Mouse (Mus musculus) liver, embryonic 11.5 days (tissue): ENCODE measurements around the gene Pttg1ip. TPM values are rescaled to one million over a fixed set of nuclear protein-coding genes. Genes with fewer than 3 reads are reported as not detected.

Experiments
- ATAC-seq: fragments of 200-750 bp; cut with Nextera tagmentation; replicated peaks from 2 replicates; pipeline ENCODE4 v1.8.0; 2017; ENCODE audit warnings: moderate number of reproducible peaks, mild to moderate bottlenecking, moderate TSS enrichment, moderate library complexity; ENCODE audit not compliant: low FRiP score
- DNase-seq: peaks from one replicate; pipeline ENCODE4 v3.0.0-alpha.2; 2017; ENCODE audit warnings: low spot score
- H3K27ac ChIP-seq: fragments of 300-500 bp; sonication (generic); 2 replicates; pipeline ENCODE4 v1.5.1; 2014; ENCODE audit warnings: mild to moderate bottlenecking, low read depth, low read length, control low read depth
- H3K27me3 ChIP-seq: fragments of 300-500 bp; sonication (generic); replicated peaks from 2 replicates; pipeline ENCODE4 v1.6.1; 2014; ENCODE audit warnings: low read length, mixed read lengths; ENCODE audit not compliant: control insufficient read depth, insufficient read depth
- H3K36me3 ChIP-seq: fragments of 300-500 bp; sonication (generic); 2 replicates; pipeline ENCODE4 v1.6.1; 2014; ENCODE audit warnings: mild to moderate bottlenecking, low read length, moderate library complexity, mixed read lengths; ENCODE audit not compliant: control insufficient read depth, insufficient read depth
- H3K4me1 ChIP-seq: fragments of 300-500 bp; sonication (generic); replicated peaks from 2 replicates; pipeline ENCODE4 v1.6.1; 2014; ENCODE audit warnings: low read length, mixed read lengths; ENCODE audit not compliant: control insufficient read depth, insufficient read depth
- H3K4me2 ChIP-seq: fragments of 300-500 bp; sonication (generic); 2 replicates; pipeline ENCODE4 v1.6.1; 2014; ENCODE audit warnings: mild to moderate bottlenecking, control low read depth, moderate library complexity
- H3K4me3 ChIP-seq: fragments of 300-500 bp; sonication (generic); 2 replicates; pipeline ENCODE4 v1.5.1; 2014; ENCODE audit warnings: low read depth, low read length, control low read depth
- H3K9ac ChIP-seq: fragments of 300-500 bp; sonication (generic); 2 replicates; pipeline ENCODE4 v1.6.1; 2014; ENCODE audit warnings: low read depth, low read length, control low read depth
- H3K9me3 ChIP-seq: fragments of 300-500 bp; sonication (generic); 2 replicates; pipeline ENCODE4 v1.6.1; 2016; ENCODE audit warnings: low read length, inconsistent platforms, mixed read lengths; ENCODE audit not compliant: control insufficient read depth
- WGBS: fragments of 180-500 bp; shearing (Covaris S2); extraction: QIAGEN DNeasy Blood & Tissue Kit; methylation state at CpG from one replicate; pipeline ENCODE4 v1.1.7; 2014; 5-methylcytosine and 5-hydroxymethylcytosine counted together
- polyA plus RNA-seq: library from polyadenylated mRNA; unstranded; fragments of >200 nt; fragmentation: Nextera tagmentation; extraction: Ambion mirVana; gene quantifications from 2 replicates; pipeline ENCODE4 v1.2.1, GENCODE M21; 2014

Gene Pttg1ip
- polyA plus RNA-seq, 1 experiment from 2014 or later: 94.0 TPM

DNA sequence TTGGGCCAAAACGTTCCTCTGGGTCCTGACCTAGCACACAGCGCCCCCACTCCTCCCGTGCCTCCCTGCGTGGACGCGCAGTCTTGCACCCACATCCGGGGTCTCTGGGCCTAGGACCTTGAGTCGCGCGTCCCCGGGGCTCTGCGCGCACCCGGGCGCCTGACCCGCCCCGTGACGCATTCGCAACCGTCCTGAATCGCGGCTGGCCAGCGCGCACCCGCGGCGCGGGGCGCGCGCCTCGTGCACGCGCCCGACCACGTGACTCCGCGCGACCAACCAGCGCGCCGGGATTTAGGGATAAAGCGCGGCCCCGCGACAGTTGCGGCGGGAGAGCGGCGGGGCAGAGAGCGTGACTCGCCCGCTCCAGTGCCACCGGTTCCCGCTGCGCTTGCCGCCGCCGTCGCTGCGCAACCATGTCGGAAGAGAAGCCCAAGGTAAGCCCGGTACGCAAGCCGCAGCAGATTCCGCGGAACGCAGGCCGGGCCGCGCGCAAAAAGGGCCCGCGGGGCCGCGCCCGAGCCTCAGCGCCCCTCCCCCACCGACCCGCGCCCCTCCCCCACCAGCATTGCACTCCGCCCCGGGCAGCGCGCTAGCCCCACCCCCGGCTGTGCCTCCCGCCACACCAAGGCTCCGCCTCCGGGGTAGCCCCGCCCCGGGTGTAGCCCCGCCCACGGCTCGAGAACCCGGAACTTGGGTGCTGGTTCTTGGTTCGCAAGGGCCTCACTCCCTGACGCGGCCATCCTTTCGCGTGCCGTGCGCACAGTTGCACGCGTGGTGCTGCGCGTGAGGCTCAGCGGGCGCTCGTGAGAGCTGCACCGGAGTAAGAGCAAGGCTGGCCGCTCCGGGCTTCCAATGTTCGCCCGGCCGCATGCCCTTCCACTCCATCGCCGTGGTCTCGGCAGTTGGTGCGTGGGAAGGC is 24.6 kb downstream of the Pttg1ip start, which contains the start of the genes Sumo3 and Gm49325:
Gene Sumo3 (plus strand): TSS at position 190 of the 919 bp plus-strand sequence.
Gene Gm49325 (plus strand): TSS at position 290 of the 919 bp plus-strand sequence.
- peak within 1 kb of the TSS; percentile 97 for H3K4me2 ChIP-seq
- peaks cover 13% of the 10 kb centered on the region for H3K4me1 ChIP-seq
- DNase-seq: peak; percentile 99
- WGBS: under 1% methylated on average over 119 of the region's 119 CpGs
- H3K27me3 ChIP-seq: no peaks in the 10 kb centered on the region
- peak within 1 kb of the TSS; percentile 94 for H3K9ac ChIP-seq
- H3K27ac ChIP-seq: peak within 1 kb of the TSS; percentile 98
- peak; percentile 87 for ATAC-seq
- H3K9me3 ChIP-seq: no peaks in the 10 kb centered on the region
- H3K36me3 ChIP-seq: peaks cover 20% of the 10 kb centered on the region
- peak within 1 kb of the TSS; percentile 85 for H3K4me3 ChIP-seq

DNA sequence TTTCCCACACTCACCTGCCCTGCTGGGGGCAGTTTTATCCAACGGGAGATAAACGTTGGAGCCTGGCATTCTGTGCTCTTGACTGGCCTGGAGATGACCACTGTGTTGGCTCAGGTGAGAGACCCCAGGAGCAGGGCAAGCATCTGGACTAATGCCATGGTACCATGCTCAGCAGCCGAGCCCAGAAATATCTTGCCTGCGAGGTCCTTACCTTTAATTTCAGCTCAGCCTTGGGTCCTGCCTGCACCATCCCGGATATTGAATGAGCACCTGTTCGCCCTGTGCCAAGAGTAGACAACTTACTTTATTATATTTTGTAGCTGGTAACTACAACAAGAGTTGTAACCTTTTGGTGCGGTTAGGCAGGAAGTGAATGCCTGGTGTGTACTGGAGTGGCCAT is 25.3 kb downstream of the Pttg1ip start:
- ATAC-seq (peak; percentile 21), DNase-seq (no peak)
- peaks cover 13% of the 10 kb centered on the region for H3K4me1 ChIP-seq
- H3K9me3 ChIP-seq: no peaks in the 10 kb centered on the region
- peak overlapping the region; percentile 85 for H3K4me3 ChIP-seq
- H3K27ac ChIP-seq: peak overlapping the region; percentile 98
- H3K27me3 ChIP-seq: no peaks in the 10 kb centered on the region
- H3K9ac ChIP-seq: peak overlapping the region; percentile 94
- H3K36me3 ChIP-seq: peaks cover 24% of the 10 kb centered on the region
- WGBS: 22% methylated on average over 7 of the region's 7 CpGs
- H3K4me2 ChIP-seq: peak overlapping the region; percentile 97

DNA sequence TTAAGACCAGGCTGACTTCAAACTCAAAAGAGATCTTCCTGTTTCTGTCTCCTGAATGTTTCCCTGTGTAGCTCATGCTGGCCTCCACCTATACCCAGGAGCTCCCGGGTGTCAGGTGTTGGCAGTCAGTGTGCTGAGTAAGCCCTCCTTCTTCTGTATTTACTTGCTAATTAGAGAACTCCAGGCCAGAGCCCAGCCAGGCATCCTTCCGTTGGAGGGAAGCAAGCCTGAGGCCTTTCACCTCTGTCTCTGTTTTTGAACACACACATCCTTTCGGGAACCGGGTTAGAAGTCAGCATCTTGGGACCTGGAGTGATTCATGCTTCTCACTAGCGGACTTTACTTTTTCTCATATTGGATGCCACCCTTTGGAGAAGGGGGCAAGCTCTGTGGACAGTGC is 25.9 kb downstream of the Pttg1ip start:
- Histone ChIP-seq H3K4me1 (peaks cover 13% of the 10 kb centered on the region), H3K27ac (peak overlapping the region; percentile 98; the same call in 1 of the 2 replicates), H3K36me3 (peaks cover 24% of the 10 kb centered on the region), H3K4me3 (peak overlapping the region; percentile 85), H3K4me2 (peak overlapping the region; percentile 97), H3K27me3 (no peaks in the 10 kb centered on the region), H3K9ac (peak overlapping the region; percentile 94), H3K9me3 (no peaks in the 10 kb centered on the region)
- WGBS: 62% methylated on average over 5 of the region's 5 CpGs
- DNase-seq (no peak), ATAC-seq (no peak)

DNA sequence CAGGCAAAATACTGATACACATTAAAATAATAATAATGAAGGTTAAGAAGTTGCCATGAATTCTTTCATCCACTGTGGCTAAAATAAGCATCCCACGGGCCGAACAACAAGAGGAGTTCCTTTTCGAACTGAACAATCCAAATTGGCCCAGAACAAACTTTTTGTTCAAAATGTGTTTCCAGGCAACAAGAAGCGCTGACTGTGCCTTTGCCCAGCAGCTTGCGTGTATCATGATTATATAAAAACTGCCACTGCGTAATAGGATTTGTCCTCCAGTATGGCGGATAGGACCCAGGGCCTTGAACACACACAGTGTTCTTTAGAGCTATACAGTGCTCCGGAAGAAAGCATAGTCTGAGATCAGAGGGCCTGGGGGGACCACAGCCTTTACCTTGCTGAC is 27.1 kb downstream of the Pttg1ip start:
- DNase-seq (no peak), ATAC-seq (no peak)
- Histone ChIP-seq H3K36me3 (peaks cover 31% of the 10 kb centered on the region), H3K9ac (no peak overlapping the region), H3K4me2 (no peak overlapping the region), H3K4me3 (no peak overlapping the region), H3K4me1 (peaks cover 13% of the 10 kb centered on the region), H3K27ac (no peak overlapping the region), H3K27me3 (no peaks in the 10 kb centered on the region), H3K9me3 (no peaks in the 10 kb centered on the region)
- WGBS: 90% methylated on average over 8 of the region's 8 CpGs

DNA sequence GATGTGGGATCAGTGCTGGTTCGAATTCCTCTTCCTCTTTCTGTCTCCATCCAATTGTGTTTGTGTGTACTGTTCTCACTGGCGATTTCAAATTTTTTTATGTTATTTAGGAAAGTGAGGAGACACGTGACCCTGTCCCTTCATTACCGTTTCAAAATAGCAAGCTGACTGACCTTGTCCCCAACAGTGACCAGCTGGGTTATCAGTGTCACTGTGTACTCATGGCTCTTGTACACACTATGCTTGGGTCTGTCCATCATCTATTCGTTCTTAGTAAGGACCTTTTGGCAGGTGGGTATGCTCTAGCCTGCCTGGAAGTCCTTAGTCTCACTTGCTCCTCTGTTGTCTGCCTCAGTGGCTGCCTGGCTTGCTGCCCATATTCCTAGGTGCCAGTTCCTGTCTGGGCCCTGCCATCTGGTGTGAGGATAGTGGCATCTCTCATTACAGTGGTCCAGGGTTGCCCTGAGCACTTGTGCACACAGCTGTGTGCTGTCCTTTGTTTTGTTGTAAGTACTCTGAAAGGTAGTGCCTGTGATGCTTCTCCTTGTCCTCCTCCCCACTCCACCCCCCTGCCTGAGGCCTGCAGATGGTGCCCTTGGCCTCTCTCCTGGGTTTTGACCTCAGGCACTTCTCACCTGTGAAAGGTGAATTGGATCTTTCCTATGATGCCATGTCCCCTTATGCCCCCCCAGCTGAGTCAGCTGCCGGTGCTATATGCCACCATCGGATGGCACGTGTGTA is 28.9 kb downstream of the Pttg1ip start:
- Histone ChIP-seq H3K4me3 (no peak overlapping the region), H3K9me3 (no peaks in the 10 kb centered on the region), H3K4me2 (no peak overlapping the region), H3K36me3 (peaks cover 44% of the 10 kb centered on the region), H3K9ac (no peak overlapping the region), H3K4me1 (peaks cover 13% of the 10 kb centered on the region), H3K27me3 (no peaks in the 10 kb centered on the region), H3K27ac (peak overlapping the region; percentile 43; the same call in 1 of the 2 replicates)
- DNase-seq: no peak
- no peak for ATAC-seq
- WGBS: 84% methylated on average over 8 of the region's 8 CpGs

DNA sequence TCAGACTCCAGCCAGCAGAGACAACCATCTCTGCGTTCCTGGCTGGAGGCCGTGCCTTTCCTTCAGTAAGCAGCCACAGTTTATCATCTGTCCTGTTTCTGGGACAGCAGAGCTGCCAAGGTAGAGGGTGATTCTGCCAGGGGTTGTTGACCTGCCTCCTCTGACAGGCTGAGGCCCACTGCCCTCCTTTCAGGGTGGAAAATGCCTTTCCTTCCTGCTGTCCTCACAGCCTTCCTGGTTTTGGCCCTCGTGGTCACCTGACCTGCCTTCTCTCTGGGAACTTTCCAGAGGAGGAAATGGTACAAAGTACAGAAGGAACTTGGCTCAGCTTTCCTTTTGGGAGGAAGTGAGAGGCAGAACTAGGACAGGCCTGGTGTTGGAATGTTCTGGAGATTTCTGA is 31.9 kb downstream of the Pttg1ip start:
- Histone ChIP-seq H3K4me1 (peaks cover 6% of the 10 kb centered on the region), H3K36me3 (peaks cover 61% of the 10 kb centered on the region), H3K27ac (no peak overlapping the region), H3K27me3 (no peaks in the 10 kb centered on the region), H3K4me3 (no peak overlapping the region), H3K4me2 (no peak overlapping the region), H3K9ac (no peak overlapping the region), H3K9me3 (no peaks in the 10 kb centered on the region)
- 65% methylated on average over 3 of the region's 3 CpGs for WGBS
- ATAC-seq (no peak), DNase-seq (no peak)

DNA sequence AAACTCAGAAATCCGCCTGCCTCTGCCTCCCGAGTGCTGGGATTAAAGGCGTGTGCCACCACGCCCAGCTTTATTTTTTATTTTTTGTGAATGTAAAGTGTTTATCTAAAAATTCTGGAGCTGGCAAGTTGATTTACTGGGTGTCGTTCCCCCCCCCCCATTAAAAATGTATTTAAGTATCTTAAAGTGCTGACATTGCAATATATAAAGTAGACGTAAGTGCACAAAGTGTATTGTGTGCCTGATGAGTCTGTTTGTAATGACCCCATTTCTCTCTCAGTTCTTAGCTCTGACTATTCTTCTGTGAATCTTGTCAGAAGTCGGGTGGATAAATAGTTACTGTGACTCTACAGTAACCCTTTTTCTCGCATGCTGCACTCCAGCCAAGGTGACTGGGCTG is 34.1 kb downstream of the Pttg1ip start:
- 86% methylated on average over 8 of the region's 8 CpGs for WGBS
- Histone ChIP-seq H3K4me2 (no peak overlapping the region), H3K4me3 (no peak overlapping the region), H3K4me1 (peaks cover 6% of the 10 kb centered on the region), H3K9me3 (no peaks in the 10 kb centered on the region), H3K36me3 (peaks cover 54% of the 10 kb centered on the region), H3K27me3 (no peaks in the 10 kb centered on the region), H3K9ac (no peak overlapping the region), H3K27ac (no peak overlapping the region)
- no peak for DNase-seq
- ATAC-seq: no peak

DNA sequence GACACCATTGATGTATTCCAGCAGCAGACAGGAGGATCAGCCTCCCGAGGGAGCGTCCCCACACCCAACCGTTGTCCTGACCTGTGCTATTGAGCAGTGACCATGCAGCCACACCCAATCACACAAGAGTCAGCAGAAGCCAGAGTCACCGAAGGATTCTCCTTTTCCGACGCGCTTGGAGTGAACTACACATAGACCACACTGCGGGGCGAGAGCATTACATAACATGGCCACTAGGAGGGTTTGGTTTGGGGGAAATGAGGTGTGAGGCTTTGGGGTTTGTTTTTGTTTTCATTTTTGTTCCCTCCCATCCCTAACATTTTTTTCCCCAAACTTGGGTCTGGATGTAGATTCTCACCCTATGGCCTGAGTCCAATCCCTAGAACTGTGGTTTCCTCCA is 34.6 kb downstream of the Pttg1ip start:
- Histone ChIP-seq H3K27ac (no peak overlapping the region), H3K9ac (no peak overlapping the region), H3K4me3 (no peak overlapping the region), H3K4me1 (peaks cover 3% of the 10 kb centered on the region; the same call in 1 of the 2 replicates), H3K9me3 (no peaks in the 10 kb centered on the region), H3K27me3 (no peaks in the 10 kb centered on the region), H3K4me2 (no peak overlapping the region), H3K36me3 (peaks cover 49% of the 10 kb centered on the region)
- 97% methylated on average over 9 of the region's 9 CpGs for WGBS
- no peak for ATAC-seq
- no peak for DNase-seq
